Mouse (Mus musculus): ENCODE results near the gene 4930578C19Rik.
A peak's percentile ranks its signal among the peaks of the same experiment; 100 is the strongest.
"Not testable (repeated sequence)": the region's sequence is repeated elsewhere in the genome, so short reads cannot be mapped to it uniquely, and the experiment has no call there.

4930578C19Rik gene

GRCm38 (mm10) chrX:18461198-18461601, at the start of gene 4930578C19Rik:
Gene 4930578C19Rik (minus strand): TSS chrX:18461397.
- no peak for DNase-seq (ENCODE audit: extremely low spot score, low spot score)

- DNase-seq (ENCODE audit: extremely low spot score, low spot score), result no peak
Measured at GRCm38 (mm10) chrX:18467690-18468089, 6.5 kb upstream of the 4930578C19Rik start.

GRCm38 (mm10) chrX:18462879-18463278, 1.7 kb upstream of the 4930578C19Rik start:
- no peak for DNase-seq (ENCODE audit: extremely low spot score, low spot score)

- DNase-seq (ENCODE audit: extremely low spot score, low spot score), result no peak
Measured at GRCm38 (mm10) chrX:18451559-18451958, 9.6 kb downstream of the 4930578C19Rik start.

- peak; percentile 13 for DNase-seq (ENCODE audit: extremely low spot score, low spot score)
Measured at GRCm38 (mm10) chrX:18442066-18442465, 19.1 kb downstream of the 4930578C19Rik start.

- no peak for DNase-seq (ENCODE audit: extremely low spot score, low spot score)
Measured at GRCm38 (mm10) chrX:18425451-18425850, 35.7 kb downstream of the 4930578C19Rik start.

GRCm38 (mm10) chrX:18423206-18423605, 38.0 kb downstream of the 4930578C19Rik start:
- no peak for DNase-seq (ENCODE audit: extremely low spot score, low spot score)

- no peak for DNase-seq (ENCODE audit: extremely low spot score, low spot score)
Measured at GRCm38 (mm10) chrX:18420161-18420784, 40.9 kb downstream of the 4930578C19Rik start.

- DNase-seq (ENCODE audit: extremely low spot score, low spot score), result no peak
Measured at GRCm38 (mm10) chrX:18418977-18419376, 42.2 kb downstream of the 4930578C19Rik start.

- DNase-seq (ENCODE audit: extremely low spot score, low spot score), result no peak
Measured at GRCm38 (mm10) chrX:18414560-18414959, 46.6 kb downstream of the 4930578C19Rik start.

GRCm38 (mm10) chrX:18411071-18411840, 49.9 kb downstream of the 4930578C19Rik start:
- DNase-seq (ENCODE audit: extremely low spot score, low spot score), result no peak

- no peak for DNase-seq (ENCODE audit: extremely low spot score, low spot score)
Measured at GRCm38 (mm10) chrX:18409598-18409997, 51.6 kb downstream of the 4930578C19Rik start.

- no peak for DNase-seq (ENCODE audit: extremely low spot score, low spot score)
Measured at GRCm38 (mm10) chrX:18402296-18402695, 58.9 kb downstream of the 4930578C19Rik start.

GRCm38 (mm10) chrX:18396700-18397099, 64.5 kb downstream of the 4930578C19Rik start:
- DNase-seq (ENCODE audit: extremely low spot score, low spot score), result no peak

- DNase-seq (ENCODE audit: extremely low spot score, low spot score), result not testable (repeated sequence)
Measured at GRCm38 (mm10) chrX:18384181-18384580, 77.0 kb downstream of the 4930578C19Rik start.
